Mouse (Mus musculus) stomach, postnatal 0 days (tissue): ENCODE results near the gene Gm28374. TPM values are rescaled to one million over a fixed set of nuclear protein-coding genes. Genes with fewer than 3 reads are reported as not detected.

Source experiments
- ATAC-seq: fragments of 200-750 bp; cut with Nextera tagmentation; 2 replicates; pipeline ENCODE4 v1.8.0; 2017; ENCODE audit not compliant: low FRiP score, low TSS enrichment
- DNase-seq: peaks from one replicate; pipeline ENCODE4 v3.0.0-alpha.2; 2016; ENCODE audit warnings: low spot score
- H3K27ac ChIP-seq: fragments of 300-500 bp; sonication (generic); replicated peaks from 2 replicates; pipeline ENCODE4 v1.5.1; 2014; ENCODE audit warnings: mild to moderate bottlenecking, control low read depth
- H3K27me3 ChIP-seq: fragments of 300-500 bp; sonication (generic); 2 replicates; pipeline ENCODE4 v1.6.1; 2014; ENCODE audit warnings: low read length; ENCODE audit not compliant: control insufficient read depth, insufficient read depth
- H3K36me3 ChIP-seq: fragments of 300-500 bp; sonication (generic); 2 replicates; pipeline ENCODE4 v1.6.1; 2014; ENCODE audit warnings: low read length, mixed read lengths; ENCODE audit not compliant: control insufficient read depth, insufficient read depth
- H3K4me1 ChIP-seq: fragments of 300-500 bp; sonication (generic); replicated peaks from 2 replicates; pipeline ENCODE4 v1.6.1; 2014; ENCODE audit warnings: antibody characterized with exemption; ENCODE audit not compliant: control insufficient read depth, insufficient read depth
- H3K4me2 ChIP-seq: fragments of 300-500 bp; sonication (generic); replicated peaks from 2 replicates; pipeline ENCODE4 v1.6.1; 2014; ENCODE audit warnings: low read depth, mild to moderate bottlenecking, control low read depth, moderate library complexity
- H3K4me3 ChIP-seq: fragments of 300-500 bp; sonication (generic); 2 replicates; pipeline ENCODE4 v1.5.1; 2014; ENCODE audit warnings: low read depth, low read length, control low read depth
- H3K9ac ChIP-seq: fragments of 300-500 bp; sonication (generic); 2 replicates; pipeline ENCODE4 v1.6.1; 2014; ENCODE audit warnings: mild to moderate bottlenecking, low read length, control low read depth, mixed read lengths
- H3K9me3 ChIP-seq: fragments of 300-500 bp; sonication (generic); 2 replicates; pipeline ENCODE4 v1.6.1; 2016; ENCODE audit warnings: low read length; ENCODE audit not compliant: control insufficient read depth
- CTCF ChIP-seq: IDR thresholded peaks from 2 replicates; pipeline ENCODE4 v1.5.1; 2016; ENCODE audit warnings: antibody characterized with exemption, low read depth, mild to moderate bottlenecking, moderate library complexity
- EP300 ChIP-seq: optimal IDR thresholded peaks from 2 replicates; pipeline ENCODE3; 2016; ENCODE audit warnings: antibody characterized with exemption
- WGBS: fragments of 180-500 bp; shearing (Covaris S2); extraction: QIAGEN DNeasy Blood & Tissue Kit; methylation state at CpG from one replicate; pipeline ENCODE4 v1.1.7; 2014; 5-methylcytosine and 5-hydroxymethylcytosine counted together
- polyA plus RNA-seq: library from polyadenylated mRNA; unstranded; fragments of >200 nt; fragmentation: Nextera tagmentation; extraction: Ambion mirVana; gene quantifications from 2 replicates; pipeline ENCODE4 v1.2.1, GENCODE M21; 2015

The Gm28374 gene
- polyA plus RNA-seq, 1 experiment from 2014 or later, result 0.52 TPM

DNA sequence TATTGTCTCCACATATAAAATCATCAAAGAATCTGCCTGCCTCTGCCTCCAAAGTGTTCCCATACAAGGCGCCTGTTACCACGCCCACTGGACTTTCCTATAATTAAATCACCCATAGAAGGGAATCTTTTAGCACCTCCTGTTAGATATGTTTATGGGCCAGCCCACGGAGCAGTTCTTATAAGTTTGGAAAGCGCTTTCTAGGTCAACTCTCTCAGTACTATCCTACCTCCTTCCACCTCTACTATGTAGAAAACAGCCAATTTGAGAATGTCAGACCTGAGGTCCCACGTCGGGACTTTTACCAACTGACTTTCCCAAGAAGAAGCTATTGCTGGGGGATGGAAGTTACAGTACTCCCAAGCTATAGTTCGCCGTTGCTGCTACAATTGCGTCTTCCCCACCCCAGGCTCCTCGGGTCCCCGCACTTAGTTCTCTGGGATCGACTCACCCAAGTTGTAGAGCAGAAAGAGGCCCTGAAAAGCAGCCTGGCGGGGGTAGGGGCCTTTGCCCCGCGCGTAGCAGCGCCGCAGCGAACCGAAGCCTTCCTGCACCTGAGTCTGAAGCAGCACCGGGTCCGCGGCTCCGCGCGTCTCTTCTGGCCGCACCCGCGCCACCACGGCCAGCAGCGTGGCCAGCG, 35.4 kb upstream of the Gm28374 start:
- Histone ChIP-seq H3K9ac (peak overlapping the region; percentile 74), H3K4me2 (peak overlapping the region; percentile 97), H3K27ac (peak overlapping the region; percentile 95), H3K4me3 (peak overlapping the region; percentile 78), H3K27me3 (no peaks in the 10 kb centered on the region), H3K4me1 (no peaks in the 10 kb centered on the region), H3K36me3 (peaks cover 18% of the 10 kb centered on the region), H3K9me3 (no peaks in the 10 kb centered on the region)
- ATAC-seq (no peak), DNase-seq (no peak)
- TF ChIP-seq CTCF, result no peak
- no peak for TF ChIP-seq EP300
- WGBS, result 4% methylated on average over 32 of the region's 32 CpGs

DNA sequence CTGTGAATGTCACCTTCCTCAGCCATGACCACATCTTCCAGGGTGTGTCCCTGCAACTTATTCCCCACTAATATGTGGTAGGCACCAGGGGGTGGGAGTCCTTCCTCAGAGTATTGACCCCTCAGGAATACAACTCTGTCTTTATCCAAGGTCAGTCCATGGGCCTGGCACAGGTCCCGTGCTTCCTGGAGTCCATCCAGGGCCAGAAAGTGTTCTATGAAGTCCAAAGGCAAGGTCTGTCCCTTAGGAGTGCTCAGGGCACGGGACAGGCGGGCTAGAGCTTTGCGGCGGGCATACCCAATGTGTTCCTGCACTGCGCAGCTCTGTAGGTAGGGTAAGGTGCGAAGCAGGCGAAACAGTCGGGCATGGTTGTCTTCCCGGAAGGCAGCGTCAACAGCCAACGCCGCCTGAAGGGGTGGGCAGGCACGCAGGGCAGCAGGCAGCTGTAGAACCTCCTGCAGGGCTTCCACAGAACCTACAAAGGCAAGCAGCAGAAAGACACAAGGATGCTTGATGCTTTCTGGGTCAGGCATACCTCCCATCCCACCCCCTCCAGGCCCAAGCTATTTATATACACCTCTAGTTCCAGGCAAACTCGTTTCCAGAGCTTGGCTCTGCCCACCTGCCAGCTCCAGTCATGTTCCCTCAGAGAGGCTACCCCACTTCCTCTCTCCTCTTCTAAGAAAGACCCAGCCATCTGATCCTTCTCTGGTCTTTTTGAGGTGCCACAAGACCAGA, 34.2 kb upstream of the Gm28374 start:
- TF ChIP-seq EP300, result no peak
- TF ChIP-seq CTCF, result no peak
- WGBS, result 88% methylated on average over 15 of the region's 15 CpGs
- Histone ChIP-seq H3K27ac (no peak overlapping the region), H3K9ac (no peak overlapping the region), H3K4me1 (no peaks in the 10 kb centered on the region), H3K4me3 (no peak overlapping the region), H3K27me3 (no peaks in the 10 kb centered on the region), H3K9me3 (no peaks in the 10 kb centered on the region), H3K36me3 (peaks cover 18% of the 10 kb centered on the region), H3K4me2 (no peak overlapping the region)
- no peak for ATAC-seq
- DNase-seq, result no peak

DNA sequence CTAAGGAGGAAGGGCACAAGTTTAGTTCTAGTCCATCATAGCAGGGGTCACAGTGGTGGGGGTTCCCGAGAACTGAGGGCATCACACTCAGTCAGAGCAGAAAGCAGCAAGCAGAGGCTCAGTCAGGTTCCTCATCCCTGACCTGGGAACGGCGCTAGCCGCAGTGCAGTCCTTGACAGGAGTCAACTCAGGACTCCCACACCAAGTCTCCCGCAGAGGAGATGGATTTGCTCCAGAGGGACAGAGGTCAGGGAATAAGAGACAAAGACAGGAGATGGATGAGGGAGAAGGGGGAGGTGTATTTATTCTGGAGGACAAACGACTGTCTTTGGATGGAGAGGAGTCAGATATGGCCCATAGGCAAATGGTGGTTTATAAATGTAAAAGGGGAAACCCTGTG, 31.1 kb upstream of the Gm28374 start:
- DNase-seq, result no peak
- Histone ChIP-seq H3K4me1 (no peaks in the 10 kb centered on the region), H3K27ac (no peak overlapping the region), H3K9ac (no peak overlapping the region), H3K9me3 (no peaks in the 10 kb centered on the region), H3K4me2 (no peak overlapping the region), H3K27me3 (no peaks in the 10 kb centered on the region), H3K36me3 (peaks cover 15% of the 10 kb centered on the region), H3K4me3 (no peak overlapping the region)
- WGBS, result 26% methylated on average over 6 of the region's 6 CpGs
- TF ChIP-seq CTCF (no peak), EP300 (no peak)
- no peak for ATAC-seq

DNA sequence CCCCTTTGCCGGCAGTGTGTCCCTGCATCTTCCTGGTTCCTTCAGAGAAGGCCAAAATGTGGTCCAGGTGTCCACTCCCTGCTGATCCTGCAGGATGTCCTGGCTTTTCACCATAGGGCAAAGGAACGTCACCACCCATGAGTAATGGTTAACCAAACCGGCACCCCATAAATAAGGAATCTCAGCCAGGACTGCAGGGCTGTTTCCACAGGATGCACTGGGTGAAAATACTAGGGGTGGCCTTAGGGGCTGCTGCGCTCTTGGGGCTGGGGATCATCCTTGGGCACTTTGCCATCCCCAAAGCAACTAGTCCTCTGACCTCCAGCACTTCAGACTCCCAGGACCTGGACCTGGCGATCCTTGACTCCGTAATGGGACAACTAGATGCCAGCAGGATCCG, 23.5 kb upstream of the Gm28374 start, which contains the start of gene Naaladl1:
TSS of gene Naaladl1 (plus strand) at position 197 of the 400 bp plus-strand sequence.
- no peak for ATAC-seq
- H3K4me1 ChIP-seq, result no peaks in the 10 kb centered on the region
- H3K4me2 ChIP-seq, result no peak within 1 kb of the TSS

DNA sequence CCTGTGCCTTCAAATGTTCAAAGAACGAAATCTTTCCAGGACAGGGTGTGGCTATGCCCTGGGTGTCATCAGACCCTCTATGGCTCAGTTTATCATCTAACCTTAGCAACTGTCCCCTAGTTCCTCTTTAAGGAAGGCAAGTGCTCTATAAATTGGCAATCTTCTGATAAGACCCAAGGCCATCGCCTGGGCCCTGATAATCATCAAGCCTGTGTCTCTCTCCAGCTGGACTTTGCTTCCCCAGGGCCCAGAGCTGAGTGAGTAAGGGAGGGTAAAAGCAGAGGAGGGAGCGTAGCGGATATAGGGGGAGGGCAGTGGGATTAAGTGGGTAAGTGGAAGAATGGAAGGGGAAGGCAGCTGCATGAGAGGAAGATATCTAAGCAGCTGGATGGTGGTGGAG, 22.4 kb upstream of the Gm28374 start:
- no peak for ATAC-seq

More for the DNA sequence above, 23.5 kb upstream of the Gm28374 start, which contains the start of gene Naaladl1:
- Histone ChIP-seq H3K27ac (no peak within 1 kb of the TSS), H3K36me3 (no peaks in the 10 kb centered on the region), H3K9me3 (no peaks in the 10 kb centered on the region), H3K9ac (peak within 1 kb of the TSS; percentile 3; the same call in 1 of the 2 replicates), H3K4me3 (no peak within 1 kb of the TSS), H3K27me3 (no peaks in the 10 kb centered on the region)
- WGBS, result 75% methylated on average over 7 of the region's 7 CpGs
- TF ChIP-seq CTCF (no peak), EP300 (no peak)
- DNase-seq, result no peak

More for the DNA sequence above, 22.4 kb upstream of the Gm28374 start:
- no peak overlapping the region for H3K27ac ChIP-seq
- no peaks in the 10 kb centered on the region for H3K4me1 ChIP-seq
- H3K9me3 ChIP-seq, result no peaks in the 10 kb centered on the region
- TF ChIP-seq EP300, result no peak
- TF ChIP-seq CTCF, result no peak
- no peaks in the 10 kb centered on the region for H3K27me3 ChIP-seq
- peak overlapping the region; percentile 3; the same call in 1 of the 2 replicates for H3K9ac ChIP-seq
- H3K4me3 ChIP-seq, result no peak overlapping the region
- no peak for DNase-seq
- H3K36me3 ChIP-seq, result no peaks in the 10 kb centered on the region
- no peak overlapping the region for H3K4me2 ChIP-seq
- 65% methylated on average over 4 of the region's 4 CpGs for WGBS
